Mouse (Mus musculus) olfactory bulb, adult 2 months (tissue): ENCODE measurements at regions not wholly inside any gene's neighbourhood (a gene's known extent, or its start where the extent isn't known, plus 50 kb on each side); places are given as distances from the start of the nearest gene placed in this dataset.

Experiments used
- H3K27ac ChIP-seq: fragments of 200-500 bp; 2 replicates; pipeline ENCODE4 v1.5.1; 2012; ENCODE audit warnings: low read depth, low read length; ENCODE audit not compliant: insufficient read depth
- H3K4me1 ChIP-seq: fragments of 200-500 bp; 2 replicates; pipeline ENCODE4 v1.6.1; 2012; ENCODE audit warnings: low read length; ENCODE audit not compliant: control insufficient read depth, insufficient read depth
- H3K4me3 ChIP-seq: fragments of 200-500 bp; 2 replicates; pipeline ENCODE4 v1.5.1; 2012; ENCODE audit warnings: mild to moderate bottlenecking, low read depth, low read length, moderate library complexity; ENCODE audit not compliant: insufficient read depth
- CTCF ChIP-seq: fragments of 200-500 bp; IDR thresholded peaks from 2 replicates; pipeline ENCODE4 v1.5.1; 2012; ENCODE audit warnings: low read depth, mild to moderate bottlenecking, low read length, moderate library complexity; ENCODE audit not compliant: insufficient read depth
- POLR2A ChIP-seq: fragments of 200-500 bp; IDR thresholded peaks from 2 replicates; pipeline ENCODE4 v1.6.1; 2012; ENCODE audit warnings: mild to moderate bottlenecking, low read depth, low read length, moderate library complexity; ENCODE audit not compliant: insufficient read depth
- WGBS: fragments of 180-500 bp; shearing (Covaris S2); methylation state at CpG from one replicate; pipeline ENCODE4 v1.1.7; 2018; 5-methylcytosine and 5-hydroxymethylcytosine counted together

DNA sequence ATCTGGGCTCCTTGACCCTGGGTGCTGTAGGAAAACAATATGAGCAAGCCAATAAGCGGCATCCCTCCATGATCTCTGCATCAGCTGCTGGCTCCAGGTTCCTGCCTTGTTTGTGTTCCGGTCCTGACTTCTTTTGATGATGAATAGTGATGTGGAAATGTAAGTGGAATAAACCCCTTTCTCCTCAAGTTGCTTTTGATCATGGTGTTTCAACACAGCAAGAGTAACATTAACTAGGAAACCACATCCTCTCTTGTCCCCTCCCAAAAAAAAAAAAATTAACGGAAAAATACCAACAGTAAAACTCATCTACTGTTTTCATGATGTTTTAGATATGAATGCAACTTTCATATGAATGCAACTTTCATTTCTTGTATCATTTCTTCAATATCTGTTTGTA is 1024.6 kb upstream of the Sel1l start:
- Histone ChIP-seq H3K4me3 (no peak overlapping the region), H3K4me1 (no peaks in the 10 kb centered on the region), H3K27ac (no peak overlapping the region)
- TF ChIP-seq POLR2A = no peak
- no peak for TF ChIP-seq CTCF
- 94% methylated on average over 3 of the region's 3 CpGs for WGBS

DNA sequence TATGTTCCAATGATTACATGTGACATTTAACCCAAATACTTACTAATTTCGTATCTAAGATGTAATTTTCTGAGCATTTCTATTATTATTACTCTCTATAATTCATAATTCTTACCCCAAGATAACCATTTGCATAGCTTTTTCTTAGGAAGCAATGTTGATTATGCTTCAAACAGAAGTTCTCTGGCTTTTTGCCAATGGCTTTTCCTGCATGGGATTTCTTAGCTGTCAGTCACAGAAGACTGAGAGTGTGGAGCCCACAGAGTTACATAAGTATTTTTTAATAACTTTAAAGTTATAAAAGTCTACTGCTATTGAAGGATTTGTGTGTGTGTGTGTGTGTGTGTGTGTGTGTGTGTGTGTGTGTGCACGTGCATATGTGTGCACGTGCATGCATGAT is 1020.4 kb upstream of the Sel1l start:
- no peak for TF ChIP-seq POLR2A
- no peak for TF ChIP-seq CTCF
- WGBS = 86% methylated on average over 3 of the region's 3 CpGs
- Histone ChIP-seq H3K4me1 (no peaks in the 10 kb centered on the region), H3K4me3 (no peak overlapping the region), H3K27ac (no peak overlapping the region)

GRCm38 (mm10) chr12:92823090-92823786 is 974.3 kb upstream of the Sel1l start:
- no peak for TF ChIP-seq CTCF
- TF ChIP-seq POLR2A = no peak
- H3K4me3 ChIP-seq = no peak overlapping the region
- WGBS = 91% methylated on average over 10 of the region's 10 CpGs

GRCm38 (mm10) chr12:92818610-92819009 is 969.7 kb upstream of the Sel1l start:
- 93% methylated on average over 3 of the region's 3 CpGs for WGBS
- H3K27ac ChIP-seq = no peak overlapping the region
- no peaks in the 10 kb centered on the region for H3K4me1 ChIP-seq
- no peak overlapping the region for H3K4me3 ChIP-seq
- no peak for TF ChIP-seq POLR2A
- TF ChIP-seq CTCF = no peak

More at GRCm38 (mm10) chr12:92823090-92823786, 974.3 kb upstream of the Sel1l start:
- Histone ChIP-seq H3K4me1 (no peaks in the 10 kb centered on the region), H3K27ac (no peak overlapping the region)

GRCm38 (mm10) chr12:92801121-92801520 is 952.2 kb upstream of the Sel1l start:
- Histone ChIP-seq H3K4me3 (no peak overlapping the region), H3K4me1 (no peaks in the 10 kb centered on the region), H3K27ac (no peak overlapping the region)
- no peak for TF ChIP-seq CTCF
- TF ChIP-seq POLR2A = no peak
- whole genome bisulfite sequencing = 88% methylated on average over 1 of the region's 1 CpGs

GRCm38 (mm10) chr12:92783362-92783761 is 934.4 kb upstream of the Sel1l start:
- H3K4me1 ChIP-seq = no peaks in the 10 kb centered on the region
- WGBS = 93% methylated on average over 1 of the region's 1 CpGs
- H3K27ac ChIP-seq = no peak overlapping the region
- TF ChIP-seq CTCF (no peak), POLR2A (no peak)
- H3K4me3 ChIP-seq = no peak overlapping the region

GRCm38 (mm10) chr12:92779695-92780292 is 930.8 kb upstream of the Sel1l start:
- no peak overlapping the region for H3K4me3 ChIP-seq
- no peak overlapping the region for H3K27ac ChIP-seq
- no peak for TF ChIP-seq POLR2A
- no peaks in the 10 kb centered on the region for H3K4me1 ChIP-seq
- 76% methylated on average over 3 of the region's 3 CpGs for WGBS

DNA sequence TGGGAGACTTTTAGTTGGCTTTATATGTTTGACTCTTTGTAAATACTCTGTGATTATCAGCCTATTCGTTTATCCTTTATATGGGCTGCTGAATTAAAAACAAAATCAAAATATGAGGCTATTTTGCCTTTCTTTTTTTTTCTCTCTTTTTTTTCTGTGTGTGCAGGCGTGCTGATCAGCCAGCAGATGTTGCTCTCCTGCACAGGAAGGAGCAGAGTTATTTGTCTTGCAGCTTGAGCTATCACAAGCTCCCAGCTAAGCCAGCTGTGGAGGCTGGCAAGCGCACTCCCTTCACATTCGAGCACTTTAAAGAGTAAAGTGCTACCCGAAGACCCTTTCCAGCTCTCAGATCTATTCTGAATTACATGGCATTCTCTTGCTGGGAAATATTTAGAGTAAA is 926.7 kb upstream of the Sel1l start:
- WGBS = 32% methylated on average over 5 of the region's 5 CpGs
- Histone ChIP-seq H3K27ac (no peak overlapping the region), H3K4me3 (no peak overlapping the region), H3K4me1 (no peaks in the 10 kb centered on the region)
- TF ChIP-seq POLR2A (no peak), CTCF (no peak)

GRCm38 (mm10) chr12:92748576-92748975 is 899.6 kb upstream of the Sel1l start:
- Histone ChIP-seq H3K4me3 (no peak overlapping the region), H3K4me1 (no peaks in the 10 kb centered on the region), H3K27ac (no peak overlapping the region)
- TF ChIP-seq POLR2A (no peak), CTCF (no peak)
- 92% methylated on average over 1 of the region's 1 CpGs for WGBS

GRCm38 (mm10) chr12:92740818-92741217 is 891.9 kb upstream of the Sel1l start:
- Histone ChIP-seq H3K4me3 (no peak overlapping the region), H3K27ac (no peak overlapping the region), H3K4me1 (no peaks in the 10 kb centered on the region)
- TF ChIP-seq POLR2A = no peak
- no peak for TF ChIP-seq CTCF
- 80% methylated on average over 3 of the region's 3 CpGs for WGBS
